7 mouse cellular contexts compared by ENCODE assay signal in the genomic region with DNA sequence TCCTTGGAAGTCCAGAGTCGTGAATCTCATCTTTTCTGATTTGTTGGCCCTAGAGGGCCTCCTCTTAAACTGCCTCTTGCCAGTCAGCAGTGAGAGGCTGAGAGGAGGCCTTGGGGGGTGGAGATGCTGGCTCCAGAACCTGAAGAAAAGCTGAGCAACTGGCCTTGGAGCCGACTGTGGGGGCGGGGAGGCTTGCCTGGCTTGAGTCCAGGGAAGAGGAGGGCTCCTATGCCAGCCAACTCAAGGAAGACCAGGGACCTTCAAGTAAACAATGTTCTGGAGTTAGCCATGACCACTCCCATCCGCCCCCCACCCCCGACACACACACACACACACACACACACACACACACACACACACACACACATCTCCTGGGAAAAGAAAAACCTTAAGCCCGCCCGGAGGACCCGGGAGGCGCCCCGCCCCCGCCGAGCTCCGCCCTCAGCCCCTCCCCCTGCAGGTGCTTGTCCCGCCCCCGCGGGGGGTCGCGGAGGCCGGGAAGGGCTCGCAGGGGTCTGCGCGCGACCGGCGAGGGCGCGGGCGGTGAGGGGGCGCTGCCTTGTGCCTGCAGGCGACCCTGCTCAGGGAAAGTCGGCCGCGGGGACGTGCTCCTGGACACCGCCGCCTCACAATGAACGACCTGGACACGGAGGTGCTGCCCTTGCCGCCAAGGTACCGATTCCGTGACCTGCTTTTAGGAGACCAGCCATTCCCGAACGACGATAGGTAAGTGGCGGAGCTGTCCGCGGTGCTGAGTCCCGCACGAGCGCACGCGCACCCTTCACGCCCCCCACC. TPM values are rescaled to one million over a fixed set of nuclear protein-coding genes. Genes with fewer than 3 reads are reported as not detected.
DNase-seq lines count a peak whose midpoint lies in the region; ATAC-seq and TF ChIP-seq lines count a peak whose summit lies in the region.

A gene (plus strand): TSS at position 398 of the 795 bp plus-strand sequence.

- no peaks in the 10 kb centered on the region for H3K27me3 ChIP-seq in ES-Bruce4 (ENCODE audit: control insufficient read depth, insufficient read depth, low read length, poor library complexity, severe bottlenecking)
- H3K27me3 ChIP-seq in embryonic facial prominence, embryonic 10.5 days (replicated peaks; ENCODE audit: low read depth, poor library complexity, severe bottlenecking), result peaks cover 63% of the 10 kb centered on the region
- H3K27me3 ChIP-seq in hindbrain, embryonic 12.5 days, result peaks cover 51% of the 10 kb centered on the region
- peaks cover 35% of the 10 kb centered on the region for H3K27me3 ChIP-seq in stomach, embryonic 15.5 days (replicated peaks)

- no peak within 1 kb of the TSS for H3K27ac ChIP-seq in ES-Bruce4 (ENCODE audit: insufficient read depth, low read length)
- no peak within 1 kb of the TSS for H3K27ac ChIP-seq in embryonic facial prominence, embryonic 10.5 days (replicated peaks)
- no peak within 1 kb of the TSS for H3K27ac ChIP-seq in hindbrain, embryonic 12.5 days
- no peak within 1 kb of the TSS for H3K27ac ChIP-seq in stomach, embryonic 15.5 days

- DNase-seq in R1 (ENCODE audit: low read depth, low spot score), result peak; percentile 78
- DNase-seq in embryonic facial prominence, embryonic 10.5 days (ENCODE audit: low spot score), result peak; percentile 73
- DNase-seq in left cerebral cortex, adult 8-10 months (ENCODE audit: low spot score in 2 of 2), result peak; percentile 42 to 57

- TF ChIP-seq POLR2A in ES-Bruce4 (IDR thresholded peaks at IDR 0.05; ENCODE audit: insufficient read depth, low read length), result no peak

- H3K4me1 ChIP-seq in ES-Bruce4 (ENCODE audit: control insufficient read depth, insufficient read depth, low read length), result peaks cover 3% of the 10 kb centered on the region
- H3K4me1 ChIP-seq in embryonic facial prominence, embryonic 10.5 days, result peaks cover 22% of the 10 kb centered on the region
- peaks cover 20% of the 10 kb centered on the region for H3K4me1 ChIP-seq in hindbrain, embryonic 12.5 days
- H3K4me1 ChIP-seq in stomach, embryonic 15.5 days, result peaks cover 18% of the 10 kb centered on the region

- TF ChIP-seq CTCF in ES-Bruce4 (IDR thresholded peaks at IDR 0.05; ENCODE audit: low read depth, low read length), result no peak

- under 1% methylated on average over 51 of the region's 53 CpGs for WGBS in embryonic facial prominence, embryonic 10.5 days
- WGBS in hindbrain, embryonic 12.5 days, result 2% methylated on average over 39 of the region's 53 CpGs
- WGBS in stomach, embryonic 15.5 days, result under 1% methylated on average over 48 of the region's 53 CpGs

- no peaks in the 10 kb centered on the region for H3K9me3 ChIP-seq in ES-Bruce4 (replicated peaks; ENCODE audit: control insufficient read depth, insufficient read depth, low read length, poor library complexity, severe bottlenecking)
- no peaks in the 10 kb centered on the region for H3K9me3 ChIP-seq in embryonic facial prominence, embryonic 10.5 days
- no peaks in the 10 kb centered on the region for H3K9me3 ChIP-seq in hindbrain, embryonic 12.5 days (replicated peaks)
- H3K9me3 ChIP-seq in stomach, embryonic 15.5 days, result no peaks in the 10 kb centered on the region

- 0 out of 2 replicates have a peak, but pooled peaks have one; percentile 25 for TF ChIP-seq EP300 in ES-Bruce4 (IDR thresholded peaks at IDR 0.05; ENCODE audit: insufficient read depth, low read depth, low read length)

- no peak within 1 kb of the TSS for H3K9ac ChIP-seq in ES-Bruce4 (ENCODE audit: low read depth, poor library complexity, severe bottlenecking)
- H3K9ac ChIP-seq in hindbrain, embryonic 12.5 days, result peak within 1 kb of the TSS; percentile 58
- no peak within 1 kb of the TSS for H3K9ac ChIP-seq in stomach, embryonic 15.5 days

- peak within 1 kb of the TSS; percentile 67 for H3K4me3 ChIP-seq in ES-Bruce4 (ENCODE audit: low read depth, low read length)
- peak within 1 kb of the TSS; percentile 65 for H3K4me3 ChIP-seq in embryonic facial prominence, embryonic 10.5 days
- peak within 1 kb of the TSS; percentile 52 for H3K4me3 ChIP-seq in hindbrain, embryonic 12.5 days
- peak within 1 kb of the TSS; percentile 47 for H3K4me3 ChIP-seq in stomach, embryonic 15.5 days (replicated peaks)

- peak within 1 kb of the TSS; percentile 99 for H3K4me2 ChIP-seq in hindbrain, embryonic 12.5 days (replicated peaks)
- H3K4me2 ChIP-seq in stomach, embryonic 15.5 days, result peak within 1 kb of the TSS; percentile 94

- H3K36me3 ChIP-seq in ES-Bruce4 (ENCODE audit: control insufficient read depth, insufficient read depth, low read length, poor library complexity, severe bottlenecking), result no peaks in the 10 kb centered on the region
- no peaks in the 10 kb centered on the region for H3K36me3 ChIP-seq in embryonic facial prominence, embryonic 10.5 days (replicated peaks)
- no peaks in the 10 kb centered on the region for H3K36me3 ChIP-seq in hindbrain, embryonic 12.5 days
- H3K36me3 ChIP-seq in stomach, embryonic 15.5 days, result no peaks in the 10 kb centered on the region

- no peak for ATAC-seq in hindbrain, embryonic 12.5 days (ENCODE audit: low FRiP score)
- ATAC-seq in megakaryocyte progenitor cell, adult 5-6 weeks (replicated peaks; ENCODE audit: poor library complexity), result peak; percentile 31; the same call in 1 of the 2 replicates
- ATAC-seq in stomach, embryonic 15.5 days (ENCODE audit: insufficient read depth, low FRiP score, low read depth), result no peak

RNA-seq across cellular contexts. Expression of the gene that starts here (rescaled TPM):
- 0.54 and 1.0 TPM in 2 replicates for polyA plus RNA-seq in ES-Bruce4 (2011; ENCODE audit: insufficient read depth, insufficient read length, low read depth, missing spikeins)
- polyA plus RNA-seq in embryonic facial prominence, embryonic 10.5 days (2016; fragmentation: Nextera tagmentation; extraction: Ambion mirVana), result 0.10 and 0.23 TPM in 2 replicates
- polyA plus RNA-seq in hindbrain, embryonic 12.5 days (2016; fragmentation: Nextera tagmentation; extraction: Ambion mirVana), result 2.9 and 4.6 TPM in 2 replicates
- total RNA-seq in left cerebral cortex, adult 8-10 months (2022), result 100 to 1,000 TPM; 132 to 138 (median 136) TPM
- total RNA-seq in megakaryocyte progenitor cell, adult 5-6 weeks (2015), result not detected in 2 replicates
- not detected in 2 replicates for total RNA-seq in megakaryocyte progenitor cell, adult 5-6 weeks (2017)
- 0.39 and 0.62 TPM in 2 replicates for polyA plus RNA-seq in stomach, embryonic 15.5 days (2015; fragmentation: Nextera tagmentation; extraction: Ambion mirVana)

Comparison
In these comparisons a context has a peak if more than half of its experiments do, and no peak if none do; other contexts are left out.
1. RNA of the gene that starts here (total RNA-seq): 132 to 138 TPM in left cerebral cortex, adult 8-10 months; not detected in megakaryocyte progenitor cell, adult 5-6 weeks; every median in the first group is over 100 times any median in the second.
2. Peak in DNase-seq and H3K4me3 ChIP-seq in embryonic facial prominence, embryonic 10.5 days; RNA of the gene not detected or under 1 TPM.
3. Peak in ATAC-seq in megakaryocyte progenitor cell, adult 5-6 weeks; RNA of the gene not detected or under 1 TPM.
4. Peak in every context shown above with its lines, with median percentiles within 50 percentile points of each other: H3K4me3 ChIP-seq and DNase-seq.